Mouse (Mus musculus): ENCODE data around the gene Tnrc6b.

DNA sequence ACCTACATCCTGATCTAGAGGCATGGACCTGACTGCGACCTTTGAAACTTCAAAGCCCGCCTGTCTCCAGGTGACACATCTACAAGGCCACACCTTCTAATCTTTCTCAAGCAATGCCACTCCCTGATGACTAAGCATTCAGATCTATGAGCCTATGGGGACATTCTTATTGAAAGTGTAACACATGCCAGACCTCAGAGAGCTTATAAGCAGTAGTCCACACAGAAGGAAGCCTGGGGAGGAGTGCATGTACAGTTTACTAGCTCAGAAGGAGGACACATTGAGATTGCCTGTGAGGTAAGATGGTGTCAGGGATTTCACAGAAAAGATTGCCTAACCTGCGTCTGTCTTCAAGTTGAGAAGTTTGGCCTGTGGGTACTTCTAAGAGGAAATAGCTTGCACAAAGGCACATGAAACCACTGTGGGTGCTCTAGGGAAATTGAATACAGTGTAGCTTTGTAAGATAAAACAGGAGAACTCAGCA, 31.9 kb downstream of the Tnrc6b start:
- TF ChIP-seq CTCF (IDR thresholded peaks at IDR 0.05; ENCODE audit: insufficient read depth, low read depth, low read length), result no peak
- no peak for TF ChIP-seq POLR2A (IDR thresholded peaks at IDR 0.05; ENCODE audit: insufficient read depth, low read depth, low read length)
